Mouse (Mus musculus) bone marrow macrophage, adult 2 months (primary cell): Measurements from ENCODE around the gene Rims4.

Source experiments
- CTCF ChIP-seq: IDR thresholded peaks from 2 replicates; pipeline ENCODE4 v1.5.1; 2012; ENCODE audit warnings: low read depth, mild to moderate bottlenecking, low read length, moderate library complexity
- POLR2A ChIP-seq: IDR thresholded peaks from 2 replicates; pipeline ENCODE4 v1.6.1; 2012; ENCODE audit warnings: mild to moderate bottlenecking, low read depth, low read length, borderline replicate concordance

DNA sequence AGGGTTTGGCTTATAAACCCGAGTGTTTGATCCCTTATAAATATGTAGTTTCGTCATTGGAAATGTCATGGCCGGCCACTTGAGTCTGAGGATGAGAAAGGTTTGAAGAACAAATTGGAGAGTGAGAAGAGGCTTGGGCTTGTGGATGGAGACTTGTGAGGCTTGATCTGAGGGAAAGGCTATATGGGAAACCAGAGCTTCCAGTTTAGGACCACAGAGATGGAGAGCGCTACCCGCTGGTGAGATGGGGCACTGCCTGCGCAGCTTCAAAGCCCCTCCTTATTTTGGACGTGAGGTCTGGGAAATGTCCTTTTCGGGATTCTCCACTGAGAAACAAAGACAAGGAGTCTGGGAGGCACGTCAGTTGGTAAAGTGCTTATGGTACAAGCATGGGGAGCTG is 4.6 kb upstream of the Rims4 start:
- TF ChIP-seq CTCF (no peak), POLR2A (no peak)
